Mouse (Mus musculus) midbrain, embryonic 12.5 days (tissue): ENCODE results near the gene Fgf2. TPM values are rescaled to one million over a fixed set of nuclear protein-coding genes. Genes with fewer than 3 reads are reported as not detected.

Source experiments
- ATAC-seq: fragments of 200-750 bp; cut with Nextera tagmentation; 2 replicates; pipeline ENCODE4 v1.8.0; 2017; ENCODE audit warnings: low read depth, moderate TSS enrichment, moderate library complexity; ENCODE audit not compliant: low FRiP score
- H3K27ac ChIP-seq: fragments of 300-500 bp; sonication (generic); replicated peaks from 2 replicates; pipeline ENCODE4 v1.5.1; 2016; ENCODE audit warnings: mild to moderate bottlenecking
- H3K27me3 ChIP-seq: fragments of 300-500 bp; sonication (generic); 2 replicates; pipeline ENCODE4 v1.6.1; 2016; ENCODE audit warnings: mild to moderate bottlenecking
- H3K36me3 ChIP-seq: fragments of 300-500 bp; sonication (generic); 2 replicates; pipeline ENCODE4 v1.6.1; 2016
- H3K4me1 ChIP-seq: fragments of 300-500 bp; sonication (generic); 2 replicates; pipeline ENCODE4 v1.6.1; 2016
- H3K4me2 ChIP-seq: fragments of 300-500 bp; sonication (generic); replicated peaks from 2 replicates; pipeline ENCODE4 v1.6.1; 2016; ENCODE audit warnings: mild to moderate bottlenecking, moderate library complexity
- H3K4me3 ChIP-seq: fragments of 300-500 bp; sonication (generic); 2 replicates; pipeline ENCODE4 v1.5.1; 2016; ENCODE audit warnings: mild to moderate bottlenecking
- H3K9ac ChIP-seq: fragments of 300-500 bp; sonication (generic); replicated peaks from 2 replicates; pipeline ENCODE4 v1.6.1; 2016; ENCODE audit warnings: mild to moderate bottlenecking, moderate library complexity
- H3K9me3 ChIP-seq: fragments of 300-500 bp; sonication (generic); 2 replicates; pipeline ENCODE4 v1.6.1; 2016; ENCODE audit warnings: mild to moderate bottlenecking
- WGBS: fragments of 180-500 bp; shearing (Covaris S2); methylation state at CpG from one replicate; pipeline ENCODE4 v1.1.7; 2016; 5-methylcytosine and 5-hydroxymethylcytosine counted together
- polyA plus RNA-seq: library from polyadenylated mRNA; unstranded; fragments of >200 nt; fragmentation: Nextera tagmentation; extraction: Ambion mirVana; gene quantifications from 2 replicates; pipeline ENCODE4 v1.2.1, GENCODE M21; 2016

Gene Fgf2
- polyA plus RNA-seq, 1 experiment from 2014 or later = 1.2 TPM

DNA sequence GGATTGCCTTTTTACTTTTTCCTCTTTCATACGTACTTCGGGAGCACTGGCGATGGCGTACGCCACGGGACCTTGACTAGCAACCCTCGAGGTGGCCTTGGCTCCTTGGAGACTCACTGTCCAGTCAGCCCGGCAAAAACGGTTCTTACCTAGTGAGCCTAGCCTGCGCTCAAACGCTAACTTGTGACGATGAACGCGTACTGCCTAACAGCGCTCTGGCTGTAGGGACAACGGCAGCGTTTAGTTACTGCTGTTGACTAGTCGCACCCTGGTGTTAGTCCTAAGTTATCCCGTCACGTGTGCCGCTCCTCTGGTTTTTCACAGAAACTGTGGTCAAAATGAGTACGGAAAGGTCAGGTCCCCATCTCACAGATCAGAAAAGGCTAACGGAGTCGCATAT lies 72.5 kb downstream of the Fgf2 start:
- H3K4me3 ChIP-seq = peak overlapping the region; percentile 83
- peak overlapping the region; percentile 81 for H3K27ac ChIP-seq
- peaks cover 19% of the 10 kb centered on the region for H3K4me1 ChIP-seq
- peak overlapping the region; percentile 95 for H3K4me2 ChIP-seq
- 0% methylated on average over 24 of the region's 24 CpGs for WGBS
- H3K36me3 ChIP-seq = peaks cover 5% of the 10 kb centered on the region
- no peaks in the 10 kb centered on the region for H3K9me3 ChIP-seq
- no peak for ATAC-seq
- H3K9ac ChIP-seq = peak overlapping the region; percentile 71
- H3K27me3 ChIP-seq = no peaks in the 10 kb centered on the region

DNA sequence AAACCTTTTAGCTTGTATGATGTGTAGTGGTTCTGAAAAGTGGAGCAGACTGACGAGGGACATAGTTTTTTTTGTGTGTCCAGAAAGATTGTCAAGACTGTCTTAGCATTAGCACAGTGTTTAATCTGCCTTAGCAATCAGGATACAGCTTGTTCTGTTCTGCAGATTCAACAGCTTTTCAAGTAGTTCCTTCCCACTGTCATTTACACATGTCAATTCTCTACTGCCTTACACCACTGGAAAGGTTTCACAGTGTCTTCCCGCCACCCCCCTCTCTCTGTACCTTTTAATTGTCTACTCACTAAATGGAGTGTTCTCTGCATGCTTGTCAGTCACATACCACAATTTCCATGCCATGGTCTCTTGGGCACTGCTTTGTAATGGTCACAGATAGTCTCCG lies 73.0 kb downstream of the Fgf2 start:
- H3K27ac ChIP-seq = no peak overlapping the region
- no peaks in the 10 kb centered on the region for H3K9me3 ChIP-seq

DNA sequence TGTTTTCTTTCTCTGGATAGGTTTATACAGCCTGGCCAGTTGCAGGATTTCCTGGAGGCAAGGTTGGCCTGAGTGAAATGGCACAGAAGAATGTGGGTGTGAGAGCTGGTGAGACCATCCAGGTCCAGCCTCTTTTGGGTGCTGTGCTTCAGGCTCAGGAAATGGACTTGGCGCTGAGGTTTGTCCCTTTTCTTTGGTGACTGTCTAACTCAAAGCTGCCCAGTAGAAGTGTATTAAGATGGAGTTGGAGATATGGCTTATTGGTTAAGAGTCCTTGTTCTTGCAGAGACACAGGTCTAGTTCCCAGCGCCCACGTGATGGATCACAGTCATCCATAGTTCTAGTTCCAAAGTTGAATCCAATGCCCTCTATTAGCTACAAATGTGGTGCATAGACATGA lies 77.9 kb downstream of the Fgf2 start:
- Histone ChIP-seq H3K9me3 (no peaks in the 10 kb centered on the region), H3K4me2 (no peak overlapping the region), H3K27me3 (no peaks in the 10 kb centered on the region), H3K4me1 (peaks cover 6% of the 10 kb centered on the region), H3K4me3 (no peak overlapping the region), H3K9ac (no peak overlapping the region), H3K27ac (no peak overlapping the region), H3K36me3 (peaks cover 24% of the 10 kb centered on the region)
- no peak for ATAC-seq
- WGBS = 97% methylated on average over 3 of the region's 3 CpGs

More for the DNA sequence above, 73.0 kb downstream of the Fgf2 start:
- Histone ChIP-seq H3K4me1 (peaks cover 19% of the 10 kb centered on the region), H3K36me3 (peaks cover 7% of the 10 kb centered on the region), H3K4me3 (peak overlapping the region; percentile 83), H3K4me2 (peak overlapping the region; percentile 95), H3K27me3 (no peaks in the 10 kb centered on the region), H3K9ac (peak overlapping the region; percentile 71)
- ATAC-seq = no peak
- 18% methylated on average over 3 of the region's 3 CpGs for WGBS

DNA sequence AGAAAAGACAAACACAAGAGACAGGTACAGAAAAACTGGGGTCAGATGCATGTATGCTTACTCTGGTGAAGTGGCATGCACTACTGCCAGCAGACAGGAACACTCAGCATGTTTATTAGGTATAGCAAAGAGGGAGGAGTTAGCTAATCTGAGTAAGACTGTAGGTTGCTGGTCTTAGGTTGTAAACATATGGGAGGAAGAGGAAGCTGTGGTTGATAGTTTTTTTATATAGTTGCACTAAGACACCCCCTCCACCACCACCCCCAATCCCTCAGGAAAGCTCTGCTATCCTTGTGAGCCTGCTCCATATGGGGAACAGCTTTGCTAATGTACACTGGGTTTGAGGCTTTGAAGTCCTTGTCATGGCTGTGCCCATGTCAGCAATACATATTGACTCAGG lies 82.2 kb downstream of the Fgf2 start:
- H3K4me3 ChIP-seq = no peak overlapping the region
- H3K27ac ChIP-seq = no peak overlapping the region
- no peaks in the 10 kb centered on the region for H3K9me3 ChIP-seq
- no peaks in the 10 kb centered on the region for H3K4me1 ChIP-seq
- H3K4me2 ChIP-seq = no peak overlapping the region
- peaks cover 27% of the 10 kb centered on the region for H3K36me3 ChIP-seq
- ATAC-seq = no peak
- H3K9ac ChIP-seq = no peak overlapping the region
- no peaks in the 10 kb centered on the region for H3K27me3 ChIP-seq

DNA sequence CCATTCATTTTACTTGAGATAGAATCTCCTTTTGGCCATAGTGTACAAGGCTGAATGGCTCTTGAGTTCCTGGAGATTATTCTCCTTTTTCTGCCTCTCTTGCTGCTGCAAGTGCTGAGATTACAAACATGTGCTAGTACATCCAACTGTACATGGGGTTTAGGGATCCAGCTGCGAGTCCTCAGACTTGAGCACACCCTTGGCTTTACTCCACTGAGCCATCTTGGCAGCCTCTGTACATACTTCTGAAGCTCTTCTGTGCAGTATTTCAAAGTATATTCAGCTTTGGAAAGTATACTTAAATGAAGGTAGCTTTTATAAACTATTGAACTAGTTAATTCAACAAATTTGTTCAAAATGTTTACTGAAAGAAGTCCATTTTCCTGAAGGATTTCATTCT lies 91.6 kb downstream of the Fgf2 start:
- no peak overlapping the region for H3K27ac ChIP-seq
- no peak for ATAC-seq
- no peak overlapping the region for H3K9ac ChIP-seq
- H3K36me3 ChIP-seq = peaks cover 19% of the 10 kb centered on the region
- H3K9me3 ChIP-seq = no peaks in the 10 kb centered on the region
- no peak overlapping the region for H3K4me2 ChIP-seq
- 96% methylated on average over 1 of the region's 1 CpGs for WGBS
- H3K4me3 ChIP-seq = no peak overlapping the region
- H3K4me1 ChIP-seq = no peaks in the 10 kb centered on the region
- H3K27me3 ChIP-seq = no peaks in the 10 kb centered on the region

DNA sequence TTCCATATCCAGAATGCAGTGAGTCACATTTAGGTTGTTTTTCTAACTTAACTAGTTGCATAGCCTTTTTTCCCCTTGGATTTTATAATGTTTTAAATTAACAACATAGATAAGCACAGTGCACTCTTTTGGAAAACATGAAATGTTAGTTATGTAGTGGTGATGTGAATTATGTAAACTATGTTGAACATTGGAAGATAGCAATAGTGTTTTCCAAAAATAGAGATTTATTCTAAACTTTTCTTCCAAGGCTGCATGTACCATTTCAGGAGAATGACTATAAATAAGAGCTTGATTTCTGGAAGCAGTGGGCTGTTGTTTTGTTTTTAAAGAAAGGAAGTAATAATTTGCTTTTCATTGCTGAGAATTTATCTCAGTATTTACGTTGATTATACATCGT lies 95.3 kb downstream of the Fgf2 start:
- Histone ChIP-seq H3K27me3 (no peaks in the 10 kb centered on the region), H3K4me3 (no peak overlapping the region), H3K36me3 (peaks cover 12% of the 10 kb centered on the region), H3K4me1 (no peaks in the 10 kb centered on the region), H3K9ac (no peak overlapping the region), H3K4me2 (no peak overlapping the region), H3K27ac (no peak overlapping the region), H3K9me3 (no peaks in the 10 kb centered on the region)
- 94% methylated on average over 2 of the region's 2 CpGs for WGBS
- no peak for ATAC-seq

DNA sequence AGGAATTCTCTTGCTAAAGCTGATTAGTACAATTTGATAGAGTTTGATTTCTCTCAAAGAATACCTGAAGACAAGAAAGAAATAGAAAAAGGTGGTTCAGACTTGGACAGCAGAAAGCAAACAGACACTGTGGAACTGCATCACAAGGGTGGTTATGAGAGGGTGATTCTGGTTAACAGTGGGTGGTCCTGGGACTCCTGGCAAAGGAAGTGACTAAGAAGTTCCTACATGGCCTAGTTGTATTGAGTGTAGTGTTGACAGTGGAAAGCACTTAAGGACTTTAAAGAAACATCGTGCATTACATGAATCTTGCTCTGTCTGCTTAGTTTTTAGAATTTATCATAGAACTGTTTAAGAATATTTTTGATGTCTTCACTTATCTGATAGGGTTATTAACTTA lies 107.8 kb downstream of the Fgf2 start:
- H3K27me3 ChIP-seq = no peaks in the 10 kb centered on the region
- 0 out of 2 replicates have a peak, but pooled peaks cover 4% of the 10 kb centered on the region for H3K36me3 ChIP-seq
- H3K4me3 ChIP-seq = no peak overlapping the region
- H3K4me2 ChIP-seq = no peak overlapping the region
- H3K9ac ChIP-seq = no peak overlapping the region
- H3K9me3 ChIP-seq = no peaks in the 10 kb centered on the region
- WGBS = 93% methylated on average over 1 of the region's 1 CpGs
- no peak overlapping the region for H3K27ac ChIP-seq
- H3K4me1 ChIP-seq = no peaks in the 10 kb centered on the region
- ATAC-seq = no peak

Other genes with a start within 250 kb of the Fgf2 start
- 0.51 and 0.55 TPM in 2 replicates for gene Il2, start 222.4 kb upstream of the Fgf2 start, polyA plus RNA-seq
- gene Il21, start 115.7 kb upstream of the Fgf2 start, polyA plus RNA-seq = not detected in 2 replicates
- 7.2 and 7.3 TPM in 2 replicates for gene Bbs12, start 35.8 kb upstream of the Fgf2 start, polyA plus RNA-seq
- gene Cetn4, start 35.6 kb upstream of the Fgf2 start, polyA plus RNA-seq = 1.6 and 2.1 TPM in 2 replicates
- gene Spata5, start 71.5 kb downstream of the Fgf2 start, polyA plus RNA-seq = 42.8 and 43.9 TPM in 2 replicates
- 2.4 and 3.6 TPM in 2 replicates for gene Nudt6, start 71.9 kb downstream of the Fgf2 start, polyA plus RNA-seq